Comparison of ENCODE assay signal across 8 mouse cellular contexts in genomic region chr11:121354091-121354707, GRCm38 (mm10). TPM values are rescaled to one million over a fixed set of nuclear protein-coding genes. Genes with fewer than 3 reads are reported as not detected.
DNase-seq lines count a peak whose midpoint lies in the region; ATAC-seq lines count a peak whose summit lies in the region.

TSS of gene Wdr45b (minus strand) at chr11:121354445.

- peak within 1 kb of the TSS; percentile 79 for H3K4me2 ChIP-seq in hindbrain, embryonic 11.5 days (replicated peaks; ENCODE audit: low read depth, low read length)

- H3K27ac ChIP-seq in hindbrain, embryonic 11.5 days (ENCODE audit: low read depth, low read length): peak within 1 kb of the TSS; percentile 83

- no peaks in the 10 kb centered on the region; the same call in 1 of the 2 replicates for H3K4me1 ChIP-seq in hindbrain, embryonic 11.5 days (replicated peaks; ENCODE audit: control insufficient read depth, insufficient read depth, low read length)

- peak within 1 kb of the TSS; percentile 99 for H3K4me3 ChIP-seq in hindbrain, embryonic 11.5 days (ENCODE audit: low read depth, low read length)

- H3K27me3 ChIP-seq in hindbrain, embryonic 11.5 days (ENCODE audit: control insufficient read depth, insufficient read depth, low read length): no peaks in the 10 kb centered on the region

- H3K36me3 ChIP-seq in hindbrain, embryonic 11.5 days (ENCODE audit: control insufficient read depth, insufficient read depth, low read length): no peaks in the 10 kb centered on the region

- peak within 1 kb of the TSS; percentile 94 for H3K9ac ChIP-seq in hindbrain, embryonic 11.5 days (ENCODE audit: low read depth, low read length)

- H3K9me3 ChIP-seq in hindbrain, embryonic 11.5 days (ENCODE audit: control insufficient read depth, low read length): no peaks in the 10 kb centered on the region

- peak; percentile 99 for DNase-seq in Muller cell, postnatal 12 days (ENCODE audit: inconsistent ontology term)
- peak; percentile 99 for DNase-seq in cerebellum, adult 9-11 months
- DNase-seq in frontal cortex, adult 2 months (ENCODE audit: extremely low spot score in 1 of 2, low spot score in 1 of 2): peak; percentile 94 to 99
- DNase-seq in hindbrain, embryonic 11.5 days (ENCODE audit: low spot score): peak; percentile 99
- DNase-seq in layer of hippocampus, postnatal 10 days (ENCODE audit: low spot score in 2 of 2): peak; percentile 99
- peak; percentile 99 for DNase-seq in lung, postnatal 10 days
- DNase-seq in ovary, postnatal 36 days (ENCODE audit: low spot score): peak; percentile 98
- peak; percentile 96 for DNase-seq in thymus, postnatal 25 days

- WGBS in hindbrain, embryonic 11.5 days: under 1% methylated on average over 67 of the region's 69 CpGs

- peak; percentile 96 for ATAC-seq in hindbrain, embryonic 11.5 days (ENCODE audit: low FRiP score)

RNA-seq across cellular contexts. Expression of gene Wdr45b, which starts in this region (rescaled TPM):
- 72.8 and 74.8 TPM in 2 replicates for polyA plus RNA-seq in frontal cortex, adult 2 months (2012; rRNA removed)
- polyA plus RNA-seq in hindbrain, embryonic 11.5 days (2014; fragmentation: Nextera tagmentation; extraction: Ambion mirVana): 97.7 and 116 TPM in 2 replicates
- total RNA-seq in layer of hippocampus, postnatal 10 days (2021): 10 to 100 TPM; 53.7 to 64.0 TPM

Comparison
In these comparisons a context has a peak if more than half of its experiments do, and no peak if none do; other contexts are left out.
1. Peak in every context shown above with its lines: DNase-seq, ATAC-seq, H3K4me3 ChIP-seq and H3K27ac ChIP-seq.